Mouse (Mus musculus) CH12.LX (cell line): ENCODE results near the gene Ltk. TPM values are rescaled to one million over a fixed set of nuclear protein-coding genes. Genes with fewer than 3 reads are reported as not detected.

Source experiments
- DNase-seq: peaks from one replicate; pipeline ENCODE4 v3.0.0-alpha.2; 2013; ENCODE audit errors: extremely low read depth
- H3K27ac ChIP-seq: 2 replicates; pipeline ENCODE4 v1.5.1; 2012; ENCODE audit warnings: low read depth, mild to moderate bottlenecking, control low read depth, moderate library complexity; ENCODE audit not compliant: insufficient read depth
- H3K27me3 ChIP-seq: replicated peaks from 2 replicates; pipeline ENCODE3; 2012; ENCODE audit warnings: inconsistent platforms
- H3K36me3 ChIP-seq, 2 experiments: replicated peaks in 1 of 2; 2 replicates each; pipeline versions ENCODE3 to v1.6.1; 2012; ENCODE audit warnings: inconsistent platforms in 1 of 2, low read length in 1 of 2, mild to moderate bottlenecking in 1 of 2, mixed read lengths in 1 of 2, moderate library complexity in 1 of 2; ENCODE audit not compliant: control insufficient read depth in 1 of 2, insufficient read depth in 1 of 2
- H3K4me1 ChIP-seq, 2 experiments: 2 replicates each; pipeline ENCODE4 v1.6.1; 2012; ENCODE audit warnings: inconsistent platforms in 1 of 2, moderate library complexity in 1 of 2; ENCODE audit not compliant: insufficient read depth in 2 of 2, control insufficient read depth in 1 of 2
- H3K4me2 ChIP-seq: 2 replicates; pipeline ENCODE4 v1.6.1; 2012; ENCODE audit warnings: low read depth, mild to moderate bottlenecking, control low read depth; ENCODE audit not compliant: poor library complexity, insufficient read depth, severe bottlenecking
- H3K4me3 ChIP-seq, 3 experiments: fragments of 150-350 bp in 1 of 3; sonication (generic) in 1 of 3; replicated peaks in 1 of 3; 2 replicates each; pipeline versions ENCODE3 to v1.5.1; 2011 to 2012; ENCODE audit warnings: low read depth in 2 of 3, low read length in 2 of 3, mild to moderate bottlenecking in 2 of 3, moderate library complexity in 2 of 3, control low read depth in 1 of 3, improper control_type of control experiment in 1 of 3, inconsistent platforms in 1 of 3, mixed read lengths in 1 of 3; ENCODE audit not compliant: poor library complexity in 1 of 3
- H3K79me2 ChIP-seq: replicated peaks from 2 replicates; pipeline ENCODE4 v1.6.1; 2012; ENCODE audit warnings: mild to moderate bottlenecking, moderate library complexity; ENCODE audit not compliant: control insufficient read depth, poor library complexity, insufficient read depth, severe bottlenecking; ENCODE audit errors: extremely low read depth
- H3K9ac ChIP-seq: 2 replicates; pipeline ENCODE4 v1.6.1; 2012; ENCODE audit warnings: low read depth, mild to moderate bottlenecking, control low read depth, moderate library complexity; ENCODE audit not compliant: insufficient read depth
- H3K9me3 ChIP-seq: replicated peaks from 2 replicates; pipeline ENCODE3; 2012; ENCODE audit warnings: low read length, inconsistent platforms, mixed read lengths
- CHD1 ChIP-seq: IDR thresholded peaks from 2 replicates; pipeline ENCODE4 v1.6.1; 2012; ENCODE audit warnings: low read depth, low read length, improper control_type of control experiment, inconsistent platforms
- CTCF ChIP-seq, 2 experiments: IDR thresholded peaks in 1 of 2; conservative IDR thresholded peaks in 1 of 2; 2 replicates each; pipeline ENCODE4 v1.5.1; 2011 to 2012; ENCODE audit warnings: low read depth in 2 of 2, low read length in 2 of 2, improper control_type of control experiment in 1 of 2, inconsistent platforms in 1 of 2, mild to moderate bottlenecking in 1 of 2, moderate library complexity in 1 of 2
- E2F4 ChIP-seq: IDR thresholded peaks from 2 replicates; pipeline ENCODE4 v1.6.1; 2011; ENCODE audit warnings: low read depth, low read length, improper control_type of control experiment; ENCODE audit not compliant: insufficient replicate concordance
- ELF1 ChIP-seq: IDR thresholded peaks from 2 replicates; pipeline ENCODE4 v1.6.1; 2014; ENCODE audit warnings: low read depth, mild to moderate bottlenecking, inconsistent platforms, low read length, improper control_type of control experiment
- GABPA ChIP-seq: IDR thresholded peaks from 2 replicates; pipeline ENCODE4 v1.6.1; 2012; ENCODE audit warnings: low read depth, low read length, improper control_type of control experiment, inconsistent platforms; ENCODE audit not compliant: insufficient replicate concordance
- HCFC1 ChIP-seq: IDR thresholded peaks from 2 replicates; pipeline ENCODE4 v1.6.1; 2012; ENCODE audit warnings: low read depth, mild to moderate bottlenecking, inconsistent platforms, low read length, improper control_type of control experiment
- JUND ChIP-seq: conservative IDR thresholded peaks from 2 replicates; pipeline ENCODE4 v1.6.1; 2011; ENCODE audit warnings: low read depth, low read length, improper control_type of control experiment
- MAFK ChIP-seq: IDR thresholded peaks from 2 replicates; pipeline ENCODE4 v1.6.1; 2011; ENCODE audit warnings: low read length, improper control_type of control experiment; ENCODE audit not compliant: insufficient replicate concordance
- MAX ChIP-seq: IDR thresholded peaks from 2 replicates; pipeline ENCODE4 v1.6.1; 2011; ENCODE audit warnings: low read length, improper control_type of control experiment
- MAZ ChIP-seq: IDR thresholded peaks from 2 replicates; pipeline ENCODE4 v1.6.1; 2012; ENCODE audit warnings: low read depth, mild to moderate bottlenecking, inconsistent platforms, low read length, improper control_type of control experiment, moderate library complexity
- MEF2A ChIP-seq: IDR thresholded peaks from 2 replicates; pipeline ENCODE4 v1.6.1; 2014; ENCODE audit warnings: low read depth, mild to moderate bottlenecking, inconsistent platforms, low read length, improper control_type of control experiment, borderline replicate concordance
- MYC ChIP-seq: IDR thresholded peaks from 2 replicates; pipeline ENCODE4 v1.6.1; 2011; ENCODE audit warnings: low read depth, mild to moderate bottlenecking, improper control_type of control experiment, low read length
- POLR2AphosphoS2 ChIP-seq: IDR thresholded peaks from 2 replicates; pipeline ENCODE4 v1.6.1; 2011; ENCODE audit warnings: low read depth, low read length, improper control_type of control experiment
- RAD21 ChIP-seq: IDR thresholded peaks from 2 replicates; pipeline ENCODE4 v1.6.1; 2011; ENCODE audit warnings: low read depth, mild to moderate bottlenecking, low read length, improper control_type of control experiment, moderate library complexity
- SMC3 ChIP-seq: IDR thresholded peaks from 2 replicates; pipeline ENCODE4 v1.6.1; 2011; ENCODE audit warnings: low read depth, low read length, improper control_type of control experiment
- ZKSCAN1 ChIP-seq: IDR thresholded peaks from 2 replicates; pipeline ENCODE4 v1.6.1; 2012; ENCODE audit warnings: low read depth, inconsistent platforms, low read length, improper control_type of control experiment, borderline replicate concordance
- dilution Hi-C: fragments of 300-500 bp; cut with MboI; formaldehyde crosslinking; loops from 2 replicates; pipeline ENCODE4 v1.14.3; 2020; ENCODE audit warnings: low sequenced_read_pairs; ENCODE audit not compliant: extremely low pct_unique_long_range_greater_than_20kb, extremely low pct_ligation_motif_present
- in situ Hi-C: fragments of 300-500 bp; cut with MboI; formaldehyde crosslinking; loops from 3 replicates; pipeline ENCODE4 v1.14.3; 2019; ENCODE audit warnings: low sequenced_read_pairs, low pct_ligation_motif_present, low pct_unique_long_range_greater_than_20kb, mixed read lengths
- polyA plus RNA-seq: library from polyadenylated mRNA; unstranded; fragments of >175 nt; gene quantifications from 2 replicates; pipeline ENCODE4 v1.2.1, GENCODE M21; 2012; ENCODE audit warnings: low read depth; ENCODE audit not compliant: insufficient read length
- total RNA-seq, 2 experiments: library from RNA; depleted of rRNA; stranded (reverse); fragments of 300-350 nt in 1 of 2; fragments of >200 nt in 1 of 2; gene quantifications; 2 replicates each; pipeline ENCODE4 v1.2.3; 2012 to 2014

Ltk gene
- total and polyA plus RNA-seq, 3 experiments: 0.10 to 2.3 TPM; not detected in 1

- TF ChIP-seq CTCF (conservative IDR thresholded peaks at IDR 0.05 in 1 of 2, IDR thresholded peaks at IDR 0.05 in 1 of 2; ENCODE audit: low read depth in 2 of 2, low read length in 2 of 2) (no peak), HCFC1 (0 out of 2 replicates have a peak, but pooled peaks have one; percentile 10), ELF1 (no peak), POLR2AphosphoS2 (peak; percentile 37; the same call in 1 of the 2 replicates), MEF2A (no peak), GABPA (no peak), JUND (no peak), MAX (0 out of 2 replicates have a peak, but pooled peaks have one; percentile 19), MAZ (peak; percentile 86), MYC (no peak), SMC3 (no peak), CHD1 (no peak)
Observed at GRCm38 (mm10) chr2:119741581-119742411, 18.4 kb downstream of the Ltk start, which contains the start of gene Itpka (continued).

DNA sequence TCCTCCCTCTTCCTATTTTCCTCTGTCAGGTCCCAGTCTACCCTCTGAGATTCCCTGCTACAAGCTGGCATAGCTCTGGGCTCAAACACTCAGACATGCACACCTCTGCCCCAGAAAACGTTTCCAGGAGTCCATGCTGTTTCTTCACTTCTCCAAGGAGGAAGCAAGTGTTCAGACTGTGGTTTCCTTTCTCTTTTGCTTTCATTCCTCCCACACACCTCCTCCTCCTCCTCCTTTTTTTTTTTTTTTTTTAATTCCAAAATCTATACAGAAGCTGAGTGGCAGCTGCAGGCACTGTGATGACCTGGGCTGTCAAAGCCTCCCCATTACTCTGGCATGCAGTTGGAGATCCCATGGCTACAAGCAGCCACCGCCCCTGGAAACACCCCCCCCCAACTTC lies 19.7 kb downstream of the Ltk start:
- Histone ChIP-seq H3K4me3 (no peak overlapping the region), H3K4me2 (no peak overlapping the region), H3K4me1 (peaks cover 6 to 27% of the 10 kb centered on the region in 2 experiments), H3K9me3 (no peaks in the 10 kb centered on the region), H3K36me3 (peaks cover 0 to 7% of the 10 kb centered on the region in 2 experiments), H3K79me2 (no peaks in the 10 kb centered on the region), H3K9ac (no peak overlapping the region), H3K27ac (no peak overlapping the region)
- DNase-seq: no peak
- in situ Hi-C loops: no loop called here
- dilution Hi-C loops: no loop called here
- TF ChIP-seq ZKSCAN1: no peak
- TF ChIP-seq, all 38 proteins: peak for 0
- peaks cover 14% of the 10 kb centered on the region for H3K27me3 ChIP-seq

GRCm38 (mm10) chr2:119737124-119737523 lies 23.1 kb downstream of the Ltk start:
- H3K9ac ChIP-seq: no peak overlapping the region
- no peak for DNase-seq
- dilution Hi-C loops: no loop called here
- in situ Hi-C loops: no loop called here
- H3K4me3 ChIP-seq: no peak overlapping the region
- H3K79me2 ChIP-seq: no peaks in the 10 kb centered on the region
- H3K4me2 ChIP-seq: no peak overlapping the region
- no peaks in the 10 kb centered on the region for H3K27me3 ChIP-seq
- peaks cover 6 to 20% of the 10 kb centered on the region in 2 experiments for H3K4me1 ChIP-seq
- peaks cover 19 to 38% of the 10 kb centered on the region in 2 experiments for H3K36me3 ChIP-seq
- H3K27ac ChIP-seq: no peak overlapping the region
- H3K9me3 ChIP-seq: no peaks in the 10 kb centered on the region
- TF ChIP-seq MAFK: no peak
- no peak for TF ChIP-seq SMC3
- TF ChIP-seq RAD21: no peak
- TF ChIP-seq E2F4: no peak
- no peak for TF ChIP-seq MYC
- no peak for TF ChIP-seq HCFC1
- no peak for TF ChIP-seq ZKSCAN1
- TF ChIP-seq MAX: no peak
